Mouse (Mus musculus) mouse trophoblast stem cell (cell line): ENCODE measurements around the gene Cmtr1.

Experiments used
- in situ Hi-C, 2 experiments: fragments of 300-500 bp; cut with MseI, MboI; formaldehyde crosslinking; loops; 2 replicates in 1 of 2; 3 replicates in 1 of 2; pipeline ENCODE4 v1.15.1; 2025

The Cmtr1 gene

GRCm38 (mm10) chr17:29669030-29669429, 8.6 kb downstream of the Cmtr1 start:
- in situ Hi-C loops = no loop called here

GRCm38 (mm10) chr17:29669936-29670335, 9.5 kb downstream of the Cmtr1 start:
- in situ Hi-C loops = no loop called here

GRCm38 (mm10) chr17:29671021-29671420, 10.6 kb downstream of the Cmtr1 start:
- in situ Hi-C loops = no loop called here

GRCm38 (mm10) chr17:29673325-29673724, 12.9 kb downstream of the Cmtr1 start:
- in situ Hi-C loops = no loop called here

GRCm38 (mm10) chr17:29678526-29678925, 18.1 kb downstream of the Cmtr1 start:
- in situ Hi-C loops = no loop called here

GRCm38 (mm10) chr17:29679038-29679767, 18.8 kb downstream of the Cmtr1 start:
- in situ Hi-C loops = no loop called here

GRCm38 (mm10) chr17:29680174-29680573, 19.8 kb downstream of the Cmtr1 start:
- in situ Hi-C loops = no loop called here

GRCm38 (mm10) chr17:29680921-29681320, 20.5 kb downstream of the Cmtr1 start:
- in situ Hi-C loops = no loop called here

GRCm38 (mm10) chr17:29681669-29682068, 21.3 kb downstream of the Cmtr1 start:
- in situ Hi-C loops = no loop called here

- in situ Hi-C loops = no loop called here
Measured at GRCm38 (mm10) chr17:29682261-29682660, 21.9 kb downstream of the Cmtr1 start.

- in situ Hi-C loops = no loop called here
Measured at GRCm38 (mm10) chr17:29683127-29683526, 22.7 kb downstream of the Cmtr1 start.

GRCm38 (mm10) chr17:29684275-29684674, 23.9 kb downstream of the Cmtr1 start:
- in situ Hi-C loops = no loop called here

GRCm38 (mm10) chr17:29686771-29687170, 26.4 kb downstream of the Cmtr1 start:
- in situ Hi-C loops = no loop called here

- in situ Hi-C loops = no loop called here
Measured at GRCm38 (mm10) chr17:29687373-29687772, 27.0 kb downstream of the Cmtr1 start.

- in situ Hi-C loops = no loop called here
Measured at GRCm38 (mm10) chr17:29688610-29689009, 28.2 kb downstream of the Cmtr1 start.

GRCm38 (mm10) chr17:29690257-29690656, 29.9 kb downstream of the Cmtr1 start:
- in situ Hi-C loops = no loop called here

- in situ Hi-C loops = no loop called here
Measured at GRCm38 (mm10) chr17:29692827-29693226, 32.4 kb downstream of the Cmtr1 start.

- in situ Hi-C loops = no loop called here
Measured at GRCm38 (mm10) chr17:29693571-29693970, 33.2 kb downstream of the Cmtr1 start.

- in situ Hi-C loops = no loop called here
Measured at GRCm38 (mm10) chr17:29694516-29694915, 34.1 kb downstream of the Cmtr1 start.

- in situ Hi-C loops = no loop called here
Measured at GRCm38 (mm10) chr17:29696940-29697339, 36.5 kb downstream of the Cmtr1 start.

- in situ Hi-C loops = no loop called here
Measured at GRCm38 (mm10) chr17:29698421-29698820, 38.0 kb downstream of the Cmtr1 start.

GRCm38 (mm10) chr17:29700573-29700972, 40.2 kb downstream of the Cmtr1 start:
- in situ Hi-C loops = no loop called here

GRCm38 (mm10) chr17:29702938-29703710, 42.7 kb downstream of the Cmtr1 start:
- in situ Hi-C loops = no loop called here
